ENCODE assay signal across 29 mouse cellular contexts in the genomic region with DNA sequence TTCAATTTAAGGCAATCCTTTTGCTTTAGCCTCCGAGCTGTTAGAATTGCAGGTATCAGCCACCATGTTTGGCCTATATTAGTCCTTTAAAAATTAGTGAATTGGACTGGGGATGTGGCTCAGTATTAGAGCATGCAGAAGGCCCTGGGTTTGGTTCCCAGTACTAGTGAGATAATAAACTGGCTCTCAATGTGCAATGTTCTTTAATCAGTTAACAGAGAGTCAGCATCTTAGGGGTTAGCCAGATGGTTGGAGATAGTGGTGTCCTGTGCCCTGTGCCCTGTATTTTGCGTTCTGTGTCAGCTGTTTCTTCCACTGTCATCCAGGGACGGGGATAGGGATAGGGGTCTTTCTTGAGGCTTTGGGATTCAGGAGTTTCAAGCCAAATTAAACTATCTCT. TPM values are rescaled to one million over a fixed set of nuclear protein-coding genes. Genes with fewer than 3 reads are reported as not detected.
DNase-seq lines count a peak whose midpoint lies in the region; ATAC-seq lines count a peak whose summit lies in the region.
"Had no signal": no experiment of that assay in that cellular context is flagged by ENCODE, and none has a peak within 500 bp of the region (broad histone marks: within the 10 kb centered on the region; RNA-seq: fewer than 3 reads in every experiment).

No protein-coding gene starts in this region.

- no peak overlapping the region for H3K9ac ChIP-seq in liver, embryonic 13.5 days
- no peak overlapping the region for H3K9ac ChIP-seq in liver, embryonic 15.5 days
- H3K9ac ChIP-seq: forebrain, embryonic 13.5 days; heart, embryonic 12.5 days; heart, embryonic 15.5 days; hindbrain, embryonic 14.5 days had no signal

- peaks cover 20% of the 10 kb centered on the region for H3K4me1 ChIP-seq in liver, embryonic 13.5 days (replicated peaks)
- peaks cover 9% of the 10 kb centered on the region for H3K4me1 ChIP-seq in liver, embryonic 15.5 days (replicated peaks)
- H3K4me1 ChIP-seq: forebrain, embryonic 10.5 days; forebrain, embryonic 13.5 days; heart, embryonic 12.5 days; heart, embryonic 15.5 days had no signal

- no peak overlapping the region for H3K27ac ChIP-seq in liver, embryonic 13.5 days
- no peak overlapping the region for H3K27ac ChIP-seq in liver, embryonic 15.5 days (replicated peaks)
- H3K27ac ChIP-seq: forebrain, embryonic 10.5 days; forebrain, embryonic 13.5 days; gastrocnemius, adult 2 months; heart, embryonic 15.5 days; hindbrain, embryonic 14.5 days; hindbrain, postnatal 0 days had no signal

- H3K9me3 ChIP-seq in liver, embryonic 13.5 days (replicated peaks): no peaks in the 10 kb centered on the region
- no peaks in the 10 kb centered on the region for H3K9me3 ChIP-seq in liver, embryonic 15.5 days (replicated peaks)
- H3K9me3 ChIP-seq: forebrain, embryonic 10.5 days; forebrain, embryonic 13.5 days; heart, embryonic 12.5 days; heart, embryonic 15.5 days had no signal

- no peak overlapping the region for H3K4me3 ChIP-seq in liver, embryonic 13.5 days (replicated peaks)
- no peak overlapping the region for H3K4me3 ChIP-seq in liver, embryonic 15.5 days (replicated peaks)
- H3K4me3 ChIP-seq: forebrain, embryonic 10.5 days; forebrain, embryonic 13.5 days; gastrocnemius, adult 2 months; heart, embryonic 12.5 days; heart, embryonic 15.5 days had no signal

- WGBS in liver, embryonic 13.5 days (ENCODE audit: insufficient replicate concordance): 59% methylated on average over 3 of the region's 3 CpGs
- WGBS in liver, embryonic 15.5 days (ENCODE audit: insufficient replicate concordance): 64% methylated on average over 3 of the region's 3 CpGs

- ATAC-seq in liver, embryonic 13.5 days (ENCODE audit: low read depth): peak; percentile 81
- peak; percentile 62 for ATAC-seq in liver, embryonic 15.5 days (ENCODE audit: insufficient read depth)
- peak; percentile 39; the same call in 1 of the 2 replicates for ATAC-seq in megakaryocyte progenitor cell, adult 5-6 weeks (replicated peaks; ENCODE audit: poor library complexity)
- ATAC-seq: activated CD4-positive, CD25-positive, alpha-beta regulatory T cell, adult 4 months; CD4-positive, CD25-positive, alpha-beta regulatory T cell, adult 4 months; forebrain, embryonic 13.5 days; forebrain, embryonic 16.5 days; hindbrain, postnatal 0 days had no signal

- H3K36me3 ChIP-seq in liver, embryonic 13.5 days: peaks cover 90% of the 10 kb centered on the region
- peaks cover 93% of the 10 kb centered on the region for H3K36me3 ChIP-seq in liver, embryonic 15.5 days (replicated peaks)

- no peak for DNase-seq in liver, embryonic 13.5 days
- no peak for DNase-seq in urinary bladder, adult 18-20 months (ENCODE audit: low spot score in 2 of 2)
- no peak for DNase-seq in heart, adult 11 months
- no peak for DNase-seq in lung, postnatal 10 days
- DNase-seq: adrenal gland, adult 8-10 months; adrenal gland, postnatal 25 days; cerebellum, adult 11-12 months; cerebellum, adult 8-10 months; cerebellum, postnatal 10 days; cerebellum, postnatal 36 days; embryo, embryonic 11 days; gastrocnemius, adult 2 months; gastrocnemius, postnatal 14 days; heart, adult 18-20 months; heart, postnatal 10 days; heart, postnatal 4 days had no signal

- H3K4me2 ChIP-seq in liver, embryonic 13.5 days: no peak overlapping the region
- H3K4me2 ChIP-seq in liver, embryonic 15.5 days: no peak overlapping the region
- H3K4me2 ChIP-seq: forebrain, embryonic 13.5 days; heart, embryonic 12.5 days; heart, embryonic 15.5 days; hindbrain, embryonic 14.5 days had no signal

- no peaks in the 10 kb centered on the region for H3K27me3 ChIP-seq in liver, embryonic 13.5 days
- H3K27me3 ChIP-seq in liver, embryonic 15.5 days: no peaks in the 10 kb centered on the region
- H3K27me3 ChIP-seq: forebrain, embryonic 13.5 days; heart, embryonic 12.5 days; heart, embryonic 15.5 days had no signal

RNA-seq across cellular contexts. Expression of a gene that starts 21.9 kb away (rescaled TPM):
- polyA plus RNA-seq in liver, embryonic 13.5 days (2015; fragmentation: Nextera tagmentation; extraction: Ambion mirVana): 7.8 and 8.4 TPM in 2 replicates
- 8.9 and 10.0 TPM in 2 replicates for polyA plus RNA-seq in liver, embryonic 15.5 days (2015; fragmentation: Nextera tagmentation; extraction: Ambion mirVana)
- 9.4 and 10.3 TPM in 2 replicates for total RNA-seq in megakaryocyte progenitor cell, adult 5-6 weeks (2015)
- total RNA-seq in megakaryocyte progenitor cell, adult 5-6 weeks (2017): 7.1 and 12.1 TPM in 2 replicates

RNA-seq across cellular contexts. Expression of a gene that starts 36.6 kb away (rescaled TPM):
- polyA plus RNA-seq in liver, embryonic 13.5 days (2015; fragmentation: Nextera tagmentation; extraction: Ambion mirVana): 2.0 and 2.4 TPM in 2 replicates
- 2.5 and 2.9 TPM in 2 replicates for polyA plus RNA-seq in liver, embryonic 15.5 days (2015; fragmentation: Nextera tagmentation; extraction: Ambion mirVana)
- 0.66 and 5.7 TPM in 2 replicates for total RNA-seq in megakaryocyte progenitor cell, adult 5-6 weeks (2015)
- 2.4 and 8.4 TPM in 2 replicates for total RNA-seq in megakaryocyte progenitor cell, adult 5-6 weeks (2017)
- total RNA-seq: adrenal gland, postnatal 25 days; gastrocnemius, adult 2 months; gastrocnemius, postnatal 14 days; heart, adult 18-20 months; heart, postnatal 10 days had no signal
- polyA plus RNA-seq: CD4-positive, CD25-positive, alpha-beta regulatory T cell, adult 4 months had no signal

RNA-seq across cellular contexts. Expression of a gene that starts 37.1 kb away (rescaled TPM):
- polyA plus RNA-seq in liver, embryonic 13.5 days (2015; fragmentation: Nextera tagmentation; extraction: Ambion mirVana): 0.16 and 0.34 TPM in 2 replicates
- polyA plus RNA-seq in liver, embryonic 15.5 days (2015; fragmentation: Nextera tagmentation; extraction: Ambion mirVana): 0.45 and 0.61 TPM in 2 replicates
- total RNA-seq in megakaryocyte progenitor cell, adult 5-6 weeks (2015): 0.30 and 0.93 TPM in 2 replicates
- total RNA-seq in megakaryocyte progenitor cell, adult 5-6 weeks (2017): 0.24 and 0.33 TPM in 2 replicates
- total RNA-seq: adrenal gland, postnatal 25 days; gastrocnemius, adult 2 months; gastrocnemius, postnatal 14 days; heart, adult 18-20 months; heart, postnatal 10 days; heart, postnatal 4 days had no signal
- polyA plus RNA-seq: activated CD4-positive, CD25-positive, alpha-beta regulatory T cell, adult 4 months; CD4-positive, CD25-positive, alpha-beta regulatory T cell, adult 4 months had no signal

RNA-seq across cellular contexts. Expression of a gene that starts 41.1 kb away (rescaled TPM):
- 99.2 and 109 TPM in 2 replicates for polyA plus RNA-seq in liver, embryonic 13.5 days (2015; fragmentation: Nextera tagmentation; extraction: Ambion mirVana)
- polyA plus RNA-seq in liver, embryonic 15.5 days (2015; fragmentation: Nextera tagmentation; extraction: Ambion mirVana): 88.2 and 91.9 TPM in 2 replicates
- total RNA-seq in megakaryocyte progenitor cell, adult 5-6 weeks (2015): 15.6 and 28.3 TPM in 2 replicates
- 10.3 and 13.1 TPM in 2 replicates for total RNA-seq in megakaryocyte progenitor cell, adult 5-6 weeks (2017)
- total RNA-seq: adrenal gland, adult 8-10 months; adrenal gland, postnatal 25 days; gastrocnemius, adult 2 months; gastrocnemius, postnatal 14 days; heart, adult 18-20 months; heart, postnatal 10 days; heart, postnatal 4 days; hindbrain, postnatal 0 days had no signal
- polyA plus RNA-seq: C2C12; CD4-positive, CD25-positive, alpha-beta regulatory T cell, adult 4 months; cortical plate, adult 2 months; forebrain, embryonic 16.5 days; hindbrain, embryonic 14.5 days; hindbrain, postnatal 0 days had no signal
